Mouse (Mus musculus): ENCODE measurements around the gene Shank2. TPM values are rescaled to one million over a fixed set of nuclear protein-coding genes. Genes with fewer than 3 reads are reported as not detected.

The Shank2 gene
- polyA plus RNA-seq, 1 experiment from 2014 or later = 0.31 TPM

DNA sequence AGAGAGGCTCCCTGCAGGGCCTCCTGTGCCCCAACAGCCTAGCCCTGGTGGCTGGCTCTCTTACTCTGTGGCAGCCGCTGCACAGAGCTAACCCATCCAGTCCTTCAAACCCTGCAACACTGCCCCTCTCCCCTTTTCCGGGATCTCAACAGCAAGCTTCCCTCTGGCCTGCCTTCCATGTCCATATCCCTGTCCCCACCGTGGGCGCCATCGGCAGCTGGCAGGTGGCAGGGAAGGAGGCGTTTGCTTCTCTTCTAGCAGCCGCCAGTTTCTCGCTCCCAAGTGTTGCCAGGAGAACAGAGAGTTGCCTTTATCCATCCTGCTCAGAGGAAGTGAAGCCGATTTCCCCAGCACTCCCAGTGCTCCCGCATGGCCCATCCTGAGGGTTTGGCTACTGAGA, 323.9 kb downstream of the Shank2 start:
- no peak overlapping the region for H3K9ac ChIP-seq
- H3K27ac ChIP-seq = no peak overlapping the region
- H3K4me1 ChIP-seq = no peaks in the 10 kb centered on the region
- no peaks in the 10 kb centered on the region for H3K36me3 ChIP-seq
- no peak overlapping the region for H3K4me3 ChIP-seq
- no peak overlapping the region for H3K4me2 ChIP-seq
- H3K9me3 ChIP-seq (replicated peaks) = no peaks in the 10 kb centered on the region
- no peak for ATAC-seq
- H3K27me3 ChIP-seq (replicated peaks) = no peaks in the 10 kb centered on the region
- WGBS (ENCODE audit: insufficient replicate concordance) = 82% methylated on average over 10 of the region's 10 CpGs

DNA sequence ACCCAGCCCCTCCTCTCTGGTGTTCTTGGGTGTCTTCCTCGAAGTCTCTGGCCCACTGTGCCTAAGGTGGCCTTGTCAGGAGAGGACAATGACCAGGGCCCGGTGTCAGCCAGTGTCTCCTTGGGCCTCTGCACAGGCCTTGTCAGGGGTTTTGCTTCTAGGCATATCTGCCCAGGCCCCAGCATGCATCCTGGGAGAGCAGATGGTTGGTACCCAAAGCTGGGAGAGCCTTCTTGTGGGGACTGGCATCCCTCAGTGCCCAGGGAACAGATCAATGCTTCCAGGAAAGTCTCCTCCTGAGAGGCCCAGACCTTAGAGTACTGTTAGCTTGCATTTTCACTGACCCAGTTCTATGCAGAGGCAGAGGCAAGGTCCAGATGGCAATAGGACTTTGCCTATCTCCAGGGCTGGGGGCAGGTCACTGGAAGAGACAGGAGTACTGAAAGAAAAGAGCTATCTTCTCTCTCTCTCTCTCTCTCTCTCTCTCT, 327.7 kb downstream of the Shank2 start:
- H3K4me1 ChIP-seq = no peaks in the 10 kb centered on the region
- WGBS (ENCODE audit: insufficient replicate concordance) = 45% methylated on average over 2 of the region's 2 CpGs
- no peaks in the 10 kb centered on the region for H3K9me3 ChIP-seq (replicated peaks)
- no peaks in the 10 kb centered on the region for H3K27me3 ChIP-seq (replicated peaks)
- no peak overlapping the region for H3K4me3 ChIP-seq
- H3K36me3 ChIP-seq = no peaks in the 10 kb centered on the region
- no peak for ATAC-seq
- H3K4me2 ChIP-seq = no peak overlapping the region
- H3K9ac ChIP-seq = no peak overlapping the region
- no peak overlapping the region for H3K27ac ChIP-seq

- Histone ChIP-seq H3K36me3 (no peaks in the 10 kb centered on the region), H3K27me3 (replicated peaks) (no peaks in the 10 kb centered on the region), H3K9ac (no peak overlapping the region), H3K27ac (no peak overlapping the region), H3K4me2 (no peak overlapping the region), H3K4me1 (no peaks in the 10 kb centered on the region), H3K9me3 (replicated peaks) (no peaks in the 10 kb centered on the region), H3K4me3 (no peak overlapping the region)
- ATAC-seq = no peak; the same call in 1 of the 2 replicates
Measured at GRCm38 (mm10) chr7:144336626-144337025, 334.9 kb downstream of the Shank2 start.

DNA sequence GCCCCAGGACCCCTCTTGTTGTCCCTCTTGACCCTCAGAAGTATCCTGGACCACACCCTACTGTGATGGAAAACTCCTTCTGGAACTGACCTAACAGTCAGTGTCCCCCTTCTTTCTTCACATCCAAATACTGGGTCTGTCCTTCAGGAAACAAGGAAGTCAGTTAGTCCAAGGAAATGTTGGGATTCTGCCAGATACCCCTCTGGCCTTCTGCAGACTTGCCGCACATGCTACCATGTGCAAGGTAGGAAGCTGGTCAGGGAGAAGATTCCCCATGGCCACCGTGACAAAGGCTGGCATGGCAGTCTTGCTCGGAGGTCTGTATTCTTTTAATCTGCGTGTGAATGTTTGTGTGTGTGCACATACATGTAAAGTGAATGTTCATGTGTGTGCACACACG, 337.0 kb downstream of the Shank2 start:
- Histone ChIP-seq H3K27ac (no peak overlapping the region), H3K4me2 (no peak overlapping the region), H3K36me3 (no peaks in the 10 kb centered on the region), H3K9me3 (replicated peaks) (no peaks in the 10 kb centered on the region), H3K27me3 (replicated peaks) (no peaks in the 10 kb centered on the region), H3K4me3 (no peak overlapping the region), H3K4me1 (no peaks in the 10 kb centered on the region), H3K9ac (no peak overlapping the region)
- no peak for ATAC-seq
- WGBS (ENCODE audit: insufficient replicate concordance) = 62% methylated on average over 5 of the region's 5 CpGs

DNA sequence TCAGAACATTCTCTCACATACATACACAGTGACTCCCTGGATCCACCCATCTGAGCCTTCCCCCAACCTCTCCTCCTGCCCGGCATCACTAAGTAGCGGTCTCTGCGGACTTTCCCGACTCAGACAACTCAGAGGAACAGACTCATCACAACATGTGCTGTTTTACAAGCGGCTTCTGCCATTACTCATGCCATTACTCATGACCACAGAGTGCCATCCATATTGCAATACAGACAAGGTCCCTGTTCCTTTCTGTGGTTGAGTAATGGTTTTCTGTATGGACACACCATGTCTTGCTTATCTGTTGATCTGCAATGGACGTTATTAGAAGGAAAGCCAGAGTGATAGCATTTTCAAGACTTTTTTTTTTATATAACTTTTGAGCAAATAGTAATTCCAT, 338.6 kb downstream of the Shank2 start:
- no peaks in the 10 kb centered on the region for H3K36me3 ChIP-seq
- no peaks in the 10 kb centered on the region for H3K9me3 ChIP-seq (replicated peaks)
- H3K4me2 ChIP-seq = no peak overlapping the region
- no peak overlapping the region for H3K27ac ChIP-seq
- no peak overlapping the region for H3K4me3 ChIP-seq
- WGBS (ENCODE audit: insufficient replicate concordance) = 73% methylated on average over 6 of the region's 6 CpGs
- H3K4me1 ChIP-seq = no peaks in the 10 kb centered on the region
- H3K27me3 ChIP-seq (replicated peaks) = no peaks in the 10 kb centered on the region
- no peak for ATAC-seq
- no peak overlapping the region for H3K9ac ChIP-seq

- 67% methylated on average over 2 of the region's 2 CpGs for WGBS (ENCODE audit: insufficient replicate concordance)
Measured at GRCm38 (mm10) chr7:144366133-144366532, 364.4 kb downstream of the Shank2 start.

GRCm38 (mm10) chr7:144373059-144373458, 371.3 kb downstream of the Shank2 start:
- 75% methylated on average over 8 of the region's 8 CpGs for WGBS (ENCODE audit: insufficient replicate concordance)

More at GRCm38 (mm10) chr7:144366133-144366532, 364.4 kb downstream of the Shank2 start:
- Histone ChIP-seq H3K4me1 (no peaks in the 10 kb centered on the region), H3K4me3 (no peak overlapping the region), H3K9me3 (replicated peaks) (no peaks in the 10 kb centered on the region), H3K27ac (no peak overlapping the region), H3K36me3 (no peaks in the 10 kb centered on the region), H3K4me2 (no peak overlapping the region), H3K9ac (no peak overlapping the region), H3K27me3 (replicated peaks) (no peaks in the 10 kb centered on the region)
- ATAC-seq = no peak

DNA sequence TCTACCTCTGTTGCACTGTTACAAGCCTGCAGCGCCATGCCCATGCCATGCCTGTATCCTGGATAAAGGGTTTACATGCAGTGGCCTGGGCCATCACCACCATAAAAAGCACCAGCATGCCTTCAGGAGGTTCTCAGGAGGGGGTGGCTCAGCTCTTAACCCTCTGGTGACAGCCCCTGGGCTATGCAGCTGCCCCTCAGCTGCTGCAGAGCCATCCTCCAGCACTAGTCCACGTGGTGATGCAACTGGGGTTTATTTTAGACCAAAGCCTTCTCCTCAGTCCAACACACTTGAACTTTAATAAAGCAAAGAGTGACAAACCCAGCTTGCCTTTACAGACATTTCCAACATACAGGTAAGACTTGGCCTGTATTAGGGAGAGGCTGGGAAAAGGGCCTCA, 373.8 kb downstream of the Shank2 start:
- Histone ChIP-seq H3K27me3 (replicated peaks) (no peaks in the 10 kb centered on the region), H3K27ac (no peak overlapping the region), H3K4me3 (no peak overlapping the region), H3K9me3 (replicated peaks) (no peaks in the 10 kb centered on the region), H3K4me1 (no peaks in the 10 kb centered on the region), H3K9ac (no peak overlapping the region), H3K36me3 (no peaks in the 10 kb centered on the region), H3K4me2 (no peak overlapping the region)
- 55% methylated on average over 2 of the region's 2 CpGs for WGBS (ENCODE audit: insufficient replicate concordance)
- no peak for ATAC-seq

More at GRCm38 (mm10) chr7:144373059-144373458, 371.3 kb downstream of the Shank2 start:
- H3K4me2 ChIP-seq = no peak overlapping the region
- no peak for ATAC-seq
- H3K4me3 ChIP-seq = no peak overlapping the region
- no peak overlapping the region for H3K27ac ChIP-seq
- no peaks in the 10 kb centered on the region for H3K27me3 ChIP-seq (replicated peaks)
- H3K9ac ChIP-seq = no peak overlapping the region
- H3K36me3 ChIP-seq = no peaks in the 10 kb centered on the region
- no peaks in the 10 kb centered on the region for H3K4me1 ChIP-seq
- H3K9me3 ChIP-seq (replicated peaks) = no peaks in the 10 kb centered on the region

GRCm38 (mm10) chr7:144378254-144378653, 376.5 kb downstream of the Shank2 start:
- Histone ChIP-seq H3K4me1 (no peaks in the 10 kb centered on the region), H3K27ac (no peak overlapping the region), H3K9me3 (replicated peaks) (no peaks in the 10 kb centered on the region), H3K4me2 (no peak overlapping the region), H3K27me3 (replicated peaks) (no peaks in the 10 kb centered on the region), H3K4me3 (no peak overlapping the region), H3K36me3 (no peaks in the 10 kb centered on the region), H3K9ac (no peak overlapping the region)
- no peak for ATAC-seq
- WGBS (ENCODE audit: insufficient replicate concordance) = 53% methylated on average over 4 of the region's 4 CpGs

GRCm38 (mm10) chr7:144379243-144379884, 377.6 kb downstream of the Shank2 start:
- no peaks in the 10 kb centered on the region for H3K36me3 ChIP-seq
- no peak overlapping the region for H3K4me2 ChIP-seq
- no peaks in the 10 kb centered on the region for H3K4me1 ChIP-seq
- H3K9me3 ChIP-seq (replicated peaks) = no peaks in the 10 kb centered on the region
- no peak overlapping the region for H3K9ac ChIP-seq
- 45% methylated on average over 6 of the region's 6 CpGs for WGBS (ENCODE audit: insufficient replicate concordance)
- H3K27ac ChIP-seq = no peak overlapping the region
- H3K4me3 ChIP-seq = no peak overlapping the region
- H3K27me3 ChIP-seq (replicated peaks) = no peaks in the 10 kb centered on the region
- no peak for ATAC-seq

DNA sequence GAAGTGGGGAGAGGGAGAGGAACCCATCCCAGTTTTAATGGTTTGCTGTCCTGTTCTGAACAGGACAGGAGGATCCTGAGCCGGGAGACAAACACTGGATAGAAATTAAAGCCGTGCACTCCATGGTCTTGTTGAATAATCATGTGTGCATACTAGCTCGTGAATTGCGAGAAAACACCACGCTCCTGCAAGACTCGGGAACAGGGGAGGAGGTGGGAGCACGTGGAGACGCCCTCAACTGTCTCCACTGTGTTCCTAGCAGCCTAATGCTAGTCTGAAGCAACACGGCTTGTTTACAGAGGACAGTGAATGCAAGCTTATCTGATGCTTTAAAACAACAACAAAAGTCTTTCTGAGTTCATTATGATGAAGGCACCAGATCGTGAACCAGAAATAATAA, 379.9 kb downstream of the Shank2 start:
- no peak overlapping the region for H3K4me3 ChIP-seq
- ATAC-seq = no peak
- no peak overlapping the region for H3K4me2 ChIP-seq
- H3K36me3 ChIP-seq = no peaks in the 10 kb centered on the region
- no peak overlapping the region for H3K27ac ChIP-seq
- no peak overlapping the region for H3K9ac ChIP-seq
- H3K4me1 ChIP-seq = no peaks in the 10 kb centered on the region
- 61% methylated on average over 10 of the region's 10 CpGs for WGBS (ENCODE audit: insufficient replicate concordance)
- no peaks in the 10 kb centered on the region for H3K27me3 ChIP-seq (replicated peaks)
- H3K9me3 ChIP-seq (replicated peaks) = no peaks in the 10 kb centered on the region

GRCm38 (mm10) chr7:144387537-144387936, 385.8 kb downstream of the Shank2 start:
- ATAC-seq = no peak
- Histone ChIP-seq H3K36me3 (no peaks in the 10 kb centered on the region), H3K4me2 (no peak overlapping the region), H3K4me3 (no peak overlapping the region), H3K4me1 (no peaks in the 10 kb centered on the region), H3K27ac (no peak overlapping the region), H3K9ac (no peak overlapping the region), H3K27me3 (replicated peaks) (no peaks in the 10 kb centered on the region), H3K9me3 (replicated peaks) (no peaks in the 10 kb centered on the region)
- WGBS (ENCODE audit: insufficient replicate concordance) = 75% methylated on average over 6 of the region's 6 CpGs

DNA sequence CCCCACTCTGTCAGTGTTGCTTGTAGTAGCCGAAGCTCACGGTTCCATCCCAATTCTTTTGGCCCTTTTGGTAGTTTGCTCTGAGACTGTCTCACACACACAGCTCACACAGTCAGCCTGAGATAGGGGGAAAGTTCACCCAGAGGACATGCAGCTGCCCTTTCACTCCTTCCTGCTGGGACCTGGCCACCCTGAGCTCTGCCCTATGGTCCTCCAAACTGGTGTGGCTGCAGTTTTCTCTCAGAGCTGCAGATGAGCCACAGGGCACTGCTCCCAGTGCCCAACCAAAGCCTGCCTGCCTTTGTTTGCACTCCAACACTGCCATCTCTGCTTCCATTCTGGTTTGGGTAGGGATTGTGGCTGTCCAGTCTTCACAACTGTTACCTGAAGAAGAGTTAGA, 388.0 kb downstream of the Shank2 start:
- Histone ChIP-seq H3K27me3 (replicated peaks) (no peaks in the 10 kb centered on the region), H3K4me2 (no peak overlapping the region), H3K4me3 (no peak overlapping the region), H3K36me3 (no peaks in the 10 kb centered on the region), H3K27ac (no peak overlapping the region), H3K4me1 (no peaks in the 10 kb centered on the region), H3K9me3 (replicated peaks) (no peaks in the 10 kb centered on the region), H3K9ac (no peak overlapping the region)
- no peak for ATAC-seq
- WGBS (ENCODE audit: insufficient replicate concordance) = 74% methylated on average over 2 of the region's 2 CpGs
